Mouse (Mus musculus) megakaryocyte, embryonic 14.5 days (primary cell): ENCODE data around the gene Ccdc65.

Experiments
- FLI1 ChIP-seq: IDR thresholded peaks from 2 replicates; pipeline ENCODE4 v1.6.1; 2012; ENCODE audit warnings: low read length, inconsistent platforms, mixed read lengths
- GATA1 ChIP-seq: IDR thresholded peaks from 3 replicates; pipeline ENCODE4 v1.6.1; 2012; ENCODE audit warnings: mixed read lengths, low read length, inconsistent platforms, borderline replicate concordance

DNA sequence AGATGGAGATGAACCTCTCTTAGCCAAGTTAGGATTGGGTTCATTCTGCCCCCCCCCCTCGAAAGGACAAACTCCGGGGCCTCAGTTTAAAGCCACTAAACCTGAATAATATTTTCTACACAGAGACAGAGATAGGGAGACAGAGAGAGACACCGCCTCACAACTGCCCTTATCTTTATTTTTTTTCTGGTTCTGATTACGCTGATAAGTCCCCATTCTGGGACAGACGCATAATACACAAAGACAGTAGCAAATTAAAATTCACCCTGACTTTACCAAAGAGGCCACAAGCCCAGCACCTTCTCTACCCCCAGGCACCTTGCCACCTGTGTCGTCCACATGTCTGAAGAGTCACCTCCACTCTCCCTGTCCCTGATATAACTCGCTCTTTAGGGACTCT, 26.4 kb upstream of the Ccdc65 start:
- no peak for TF ChIP-seq FLI1
- no peak for TF ChIP-seq GATA1
